Mouse (Mus musculus) ES-E14 (cell line): ENCODE results near the gene Prn. TPM values are rescaled to one million over a fixed set of nuclear protein-coding genes. Genes with fewer than 3 reads are reported as not detected.

ENCODE experiments used
- DNase-seq: peaks from one replicate; pipeline ENCODE4 v3.0.0-alpha.2; 2013; ENCODE audit warnings: low read depth, low spot score
- H3K27ac ChIP-seq: 2 replicates; pipeline ENCODE4 v1.5.1; 2012; ENCODE audit warnings: low read depth, mild to moderate bottlenecking, low read length, moderate library complexity, mixed read lengths; ENCODE audit not compliant: poor library complexity, insufficient read depth, severe bottlenecking
- H3K36me3 ChIP-seq: 2 replicates; pipeline ENCODE4 v1.6.1; 2012; ENCODE audit warnings: mild to moderate bottlenecking, low read length, moderate library complexity, mixed read lengths; ENCODE audit not compliant: control insufficient read depth, poor library complexity, insufficient read depth, severe bottlenecking
- H3K4me1 ChIP-seq, 2 experiments: fragments of 150-350 bp in 1 of 2; sonication (generic) in 1 of 2; 2 replicates each; pipeline ENCODE4 v1.6.1; 2012; ENCODE audit warnings: low read length in 2 of 2, mild to moderate bottlenecking in 1 of 2, mixed read lengths in 1 of 2; ENCODE audit not compliant: control insufficient read depth in 2 of 2, insufficient read depth in 2 of 2, poor library complexity in 1 of 2
- H3K4me3 ChIP-seq, 2 experiments: fragments of 150-350 bp in 1 of 2; sonication (generic) in 1 of 2; 2 replicates each; pipeline ENCODE4 v1.5.1; 2012; ENCODE audit warnings: low read length in 2 of 2, low read depth in 1 of 2, mild to moderate bottlenecking in 1 of 2, mixed read lengths in 1 of 2; ENCODE audit not compliant: insufficient read depth in 1 of 2, poor library complexity in 1 of 2, severe bottlenecking in 1 of 2
- H3K9ac ChIP-seq: 2 replicates; pipeline ENCODE4 v1.6.1; 2012; ENCODE audit warnings: low read depth, mild to moderate bottlenecking, low read length, mixed read lengths; ENCODE audit not compliant: poor library complexity, insufficient read depth, severe bottlenecking
- H3K9me3 ChIP-seq: fragments of 150-350 bp; sonication (generic); 2 replicates; pipeline ENCODE4 v1.6.1; 2012; ENCODE audit warnings: low read depth, mild to moderate bottlenecking, low read length; ENCODE audit not compliant: control insufficient read depth, insufficient read depth
- CHD2 ChIP-seq: IDR thresholded peaks from 2 replicates; pipeline ENCODE4 v1.6.1; 2014; ENCODE audit warnings: mild to moderate bottlenecking, low read depth, low read length, inconsistent platforms
- HCFC1 ChIP-seq: IDR thresholded peaks from 2 replicates; pipeline ENCODE4 v1.6.1; 2012; ENCODE audit warnings: low read length, inconsistent platforms, borderline replicate concordance; ENCODE audit not compliant: insufficient read depth
- MAFK ChIP-seq: IDR thresholded peaks from 2 replicates; pipeline ENCODE4 v1.6.1; 2014; ENCODE audit warnings: mild to moderate bottlenecking, low read depth, low read length, inconsistent platforms; ENCODE audit not compliant: insufficient read depth
- ZC3H11A ChIP-seq: IDR thresholded peaks from 2 replicates; pipeline ENCODE4 v1.6.1; 2012; ENCODE audit warnings: low read depth, mild to moderate bottlenecking, inconsistent platforms, low read length, borderline replicate concordance
- ZNF384 ChIP-seq: IDR thresholded peaks from 2 replicates; pipeline ENCODE4 v1.6.1; 2012; ENCODE audit warnings: low read depth, low read length, inconsistent platforms
- in situ Hi-C, 2 experiments: fragments of 600-800 bp; cut with MboI; formaldehyde crosslinking; loops; one replicate each; pipeline ENCODE4 v1.15.1; 2025; ENCODE audit warnings: low sequenced_read_pairs in 2 of 2, inconsistent platforms in 1 of 2; ENCODE audit not compliant: unreplicated experiment in 2 of 2
- total RNA-seq: library from RNA; depleted of rRNA; stranded (reverse); fragments of 300-350 nt; gene quantifications from 2 replicates; pipeline ENCODE4 v1.2.3, GENCODE M21; 2012

The Prn gene
- total RNA-seq, 1 experiment: not detected

DNA sequence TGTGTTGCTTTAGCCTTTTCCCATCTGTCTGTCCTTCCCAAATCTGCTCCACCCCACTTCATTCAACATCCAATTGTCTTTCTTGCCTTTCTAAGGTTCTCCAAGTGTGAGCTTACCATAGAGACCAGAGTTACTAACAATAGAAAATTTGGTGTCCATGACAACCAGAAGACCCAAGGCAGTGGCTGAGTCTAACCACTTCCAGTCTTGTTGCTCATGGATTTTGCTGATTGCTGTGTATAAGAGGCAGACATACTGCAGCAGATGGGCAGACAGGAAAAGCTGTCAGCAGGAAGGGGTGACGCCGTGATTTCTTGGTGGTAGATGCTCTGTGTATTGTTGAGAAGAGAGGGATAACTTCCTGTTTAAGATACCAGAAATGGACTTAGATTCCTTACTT is 26.6 kb upstream of the Prn start:
- no peak overlapping the region for H3K4me3 ChIP-seq
- in situ Hi-C loops: no loop called here
- H3K4me1 ChIP-seq: peaks cover 2 to 8% of the 10 kb centered on the region in 2 experiments; a peak in 3 of 4 replicates
- no peak overlapping the region for H3K27ac ChIP-seq
- H3K9ac ChIP-seq: no peak overlapping the region
- no peaks in the 10 kb centered on the region for H3K36me3 ChIP-seq
- TF ChIP-seq HCFC1 (no peak), MAFK (0 out of 2 replicates have a peak, but pooled peaks have one; percentile 2)
- no peaks in the 10 kb centered on the region for H3K9me3 ChIP-seq
- DNase-seq: no peak

DNA sequence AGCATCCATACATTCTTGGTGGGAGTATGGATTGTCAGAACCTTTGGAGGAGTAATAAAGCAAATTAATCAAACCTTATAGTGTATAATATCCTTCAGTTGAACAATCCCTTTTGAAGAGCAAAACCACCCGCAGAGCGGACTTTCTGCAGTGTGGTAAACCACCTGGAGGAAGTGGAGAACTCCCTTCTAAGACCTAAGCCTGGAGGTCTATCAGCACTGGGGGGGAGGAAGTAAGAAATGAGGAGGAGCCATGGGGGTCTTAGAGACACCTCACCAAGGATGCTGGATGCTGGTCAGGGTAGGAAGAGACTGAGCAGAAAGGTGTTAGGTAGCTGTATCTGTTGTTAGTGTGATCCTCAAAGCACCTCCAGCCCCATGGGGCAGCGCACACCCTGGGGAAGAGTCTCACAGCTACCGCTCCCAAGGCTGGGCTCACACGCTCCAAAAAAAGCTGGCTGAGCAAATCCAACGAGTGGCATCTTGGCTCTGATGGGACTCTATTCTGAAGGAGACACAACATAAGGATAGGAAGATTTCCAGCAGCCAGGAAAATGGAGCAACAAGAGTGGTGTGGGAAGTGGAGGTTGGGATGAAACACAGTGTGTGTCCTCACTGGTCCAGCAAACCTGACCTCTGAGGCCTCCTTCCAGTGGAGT is 23.1 kb upstream of the Prn start:
- in situ Hi-C loops: no loop called here
- no peak for DNase-seq
- peaks cover 2 to 8% of the 10 kb centered on the region in 2 experiments; a peak in 3 of 4 replicates for H3K4me1 ChIP-seq
- H3K9me3 ChIP-seq: no peaks in the 10 kb centered on the region
- H3K4me3 ChIP-seq: no peak overlapping the region
- no peaks in the 10 kb centered on the region for H3K36me3 ChIP-seq
- H3K27ac ChIP-seq: no peak overlapping the region
- no peak for TF ChIP-seq MAFK
- no peak for TF ChIP-seq CHD2
- no peak for TF ChIP-seq ZC3H11A
- TF ChIP-seq ZNF384: no peak
- no peak for TF ChIP-seq HCFC1
- H3K9ac ChIP-seq: no peak overlapping the region

DNA sequence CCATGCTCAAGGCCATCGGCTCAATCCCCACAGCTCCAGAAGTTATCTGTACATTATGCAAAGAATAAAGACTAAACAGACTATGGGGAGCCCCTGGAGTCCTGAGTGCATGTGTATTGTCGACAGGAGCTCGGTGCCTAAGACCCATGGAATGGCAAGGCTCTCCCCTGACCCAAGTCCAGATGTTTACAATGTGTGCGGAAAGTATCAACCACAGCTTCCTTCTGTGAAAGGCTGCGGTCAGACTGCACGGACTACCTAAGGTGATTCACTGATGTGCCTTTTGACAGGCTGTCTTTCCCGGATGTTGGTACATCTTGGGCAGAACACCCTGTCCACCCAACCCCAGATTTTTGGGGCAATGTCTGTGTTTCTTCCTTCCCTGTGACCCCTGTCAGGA is 21.5 kb upstream of the Prn start:
- H3K9ac ChIP-seq: no peak overlapping the region
- no peaks in the 10 kb centered on the region for H3K36me3 ChIP-seq
- DNase-seq: no peak
- H3K9me3 ChIP-seq: no peaks in the 10 kb centered on the region
- no peak overlapping the region for H3K4me3 ChIP-seq
- in situ Hi-C loops: no loop called here
- peaks cover 0 to 3% of the 10 kb centered on the region in 2 experiments; a peak in 2 of 4 replicates for H3K4me1 ChIP-seq
- H3K27ac ChIP-seq: no peak overlapping the region
- TF ChIP-seq CHD2: no peak
- TF ChIP-seq HCFC1: no peak
- no peak for TF ChIP-seq ZNF384
- TF ChIP-seq MAFK: no peak
- no peak for TF ChIP-seq ZC3H11A

DNA sequence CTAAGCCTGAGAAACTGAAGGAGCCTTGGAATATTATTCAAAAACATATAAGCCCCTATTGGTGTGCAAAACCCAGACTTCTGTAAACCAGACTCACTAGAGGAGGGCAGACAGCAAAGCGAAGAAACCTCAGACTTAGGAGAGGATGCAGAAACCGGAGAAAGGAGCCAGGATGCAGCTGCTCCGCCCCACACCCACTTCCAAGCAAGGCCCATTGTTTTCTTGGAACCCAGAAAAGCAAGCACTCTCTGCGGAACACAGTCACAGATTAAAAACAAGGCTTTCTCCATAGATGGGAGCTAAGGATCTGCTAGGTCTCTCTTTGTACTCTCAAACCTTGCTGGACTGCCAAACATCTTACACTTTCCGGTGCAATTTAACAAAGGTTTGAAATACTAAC is 17.2 kb upstream of the Prn start:
- no peaks in the 10 kb centered on the region for H3K36me3 ChIP-seq
- no peak overlapping the region for H3K9ac ChIP-seq
- H3K4me1 ChIP-seq: no peaks in the 10 kb centered on the region
- in situ Hi-C loops: no loop called here
- no peak for DNase-seq
- H3K9me3 ChIP-seq: no peaks in the 10 kb centered on the region
- TF ChIP-seq HCFC1 (no peak), CHD2 (no peak), ZNF384 (no peak), MAFK (no peak), ZC3H11A (no peak)
- H3K27ac ChIP-seq: no peak overlapping the region
- no peak overlapping the region for H3K4me3 ChIP-seq

DNA sequence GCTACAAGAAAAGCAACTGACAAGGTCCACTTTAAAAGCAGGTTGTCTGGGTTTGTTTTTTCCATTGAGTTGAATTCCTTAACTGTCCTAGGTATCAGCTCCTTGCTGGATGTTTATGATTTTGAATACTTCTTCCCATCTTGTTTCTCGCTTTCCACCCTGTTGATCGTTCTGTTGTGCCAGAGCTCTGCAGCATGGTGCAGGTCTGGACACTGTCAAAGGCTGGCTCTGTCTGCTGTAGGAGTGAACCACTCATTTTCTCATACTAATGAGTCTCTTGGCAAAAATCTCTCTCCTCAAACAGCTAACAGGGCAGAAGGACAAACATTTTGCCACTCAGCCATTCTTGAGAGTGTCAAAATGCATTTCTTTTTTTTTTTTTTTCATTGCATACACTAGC is 14.7 kb upstream of the Prn start:
- in situ Hi-C loops: no loop called here
- no peaks in the 10 kb centered on the region for H3K36me3 ChIP-seq
- no peak for TF ChIP-seq HCFC1
- TF ChIP-seq ZC3H11A: no peak
- TF ChIP-seq ZNF384: no peak
- TF ChIP-seq MAFK: no peak
- no peak for TF ChIP-seq CHD2
- H3K9me3 ChIP-seq: no peaks in the 10 kb centered on the region
- no peak overlapping the region for H3K9ac ChIP-seq
- H3K4me1 ChIP-seq: no peaks in the 10 kb centered on the region
- H3K4me3 ChIP-seq: no peak overlapping the region
- H3K27ac ChIP-seq: no peak overlapping the region
- no peak for DNase-seq
